ENCODE assay signal across 18 mouse cellular contexts in the genomic region with DNA sequence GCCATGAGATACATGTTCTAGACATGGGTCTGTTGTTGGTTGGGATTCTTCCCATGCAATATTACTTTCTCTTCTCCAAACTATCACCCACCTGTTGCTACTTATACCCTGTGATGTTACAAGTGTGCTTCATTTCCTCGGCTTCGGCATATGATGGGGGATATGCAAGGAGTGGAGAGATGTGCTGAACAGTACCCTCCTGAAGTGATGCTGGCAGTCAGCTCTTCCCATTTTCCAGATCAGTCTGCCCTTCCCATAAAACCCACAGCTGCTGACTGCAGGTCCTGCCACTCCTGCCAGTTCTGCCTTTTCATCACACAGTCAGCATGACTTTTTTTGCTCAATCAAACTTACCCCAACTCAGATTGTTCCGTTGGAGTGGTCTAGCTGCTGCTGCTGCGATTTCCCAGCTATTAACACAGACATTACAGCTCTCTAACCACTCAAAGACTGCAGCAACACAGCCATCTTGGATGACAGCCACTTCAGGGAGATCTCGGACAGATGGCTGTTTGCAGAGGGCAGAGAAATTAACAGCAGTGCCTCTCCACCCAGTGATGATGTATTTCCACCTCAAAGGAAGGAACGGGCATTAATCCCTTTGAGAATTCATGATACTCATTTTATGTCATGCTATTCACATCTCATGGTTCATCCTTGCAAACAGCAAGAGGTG.
DNase-seq lines count a peak whose midpoint lies in the region; ATAC-seq lines count a peak whose summit lies in the region.
"Had no signal": no experiment of that assay in that cellular context is flagged by ENCODE, and none has a peak within 500 bp of the region (broad histone marks: within the 10 kb centered on the region; RNA-seq: fewer than 3 reads in every experiment).

No protein-coding gene starts in this region.

- no peak for DNase-seq in forebrain, embryonic 11.5 days (ENCODE audit: low spot score)
- peak; percentile 36 for DNase-seq in layer of hippocampus, adult 9-11 months
- no peak for DNase-seq in layer of hippocampus, adult 11-12 months (ENCODE audit: low spot score)
- peak; percentile 73 for DNase-seq in cerebellum, adult 9-10 months
- no peak for DNase-seq in lung, postnatal 25 days (ENCODE audit: low spot score)
- DNase-seq in right cerebral cortex, postnatal 4 days = no peak
- DNase-seq: heart, postnatal 4 days; kidney, adult 18-20 months; kidney, postnatal 14 days; lung, adult 18-20 months; thymus, postnatal 25 days had no signal

- no peak overlapping the region for H3K9ac ChIP-seq in forebrain, embryonic 13.5 days
- H3K9ac ChIP-seq in forebrain, embryonic 11.5 days (ENCODE audit: low read length) = no peak overlapping the region
- H3K9ac ChIP-seq in hindbrain, embryonic 16.5 days (ENCODE audit: low read depth, low read length) = no peak overlapping the region

- no peaks in the 10 kb centered on the region for H3K4me1 ChIP-seq in forebrain, embryonic 13.5 days
- no peaks in the 10 kb centered on the region for H3K4me1 ChIP-seq in forebrain, embryonic 11.5 days (replicated peaks; ENCODE audit: control insufficient read depth, insufficient read depth, low read length)
- no peaks in the 10 kb centered on the region for H3K4me1 ChIP-seq in hindbrain, embryonic 16.5 days (ENCODE audit: control insufficient read depth, insufficient read depth, low read depth, low read length)

- ATAC-seq in forebrain, embryonic 13.5 days = peak; percentile 50; the same call in 1 of the 2 replicates
- ATAC-seq in forebrain, embryonic 11.5 days (replicated peaks; ENCODE audit: low FRiP score) = no peak
- ATAC-seq in hindbrain, embryonic 16.5 days = peak; percentile 85
- ATAC-seq: CD4-positive, CD25-positive, alpha-beta regulatory T cell, adult 4 months had no signal

- H3K27me3 ChIP-seq in forebrain, embryonic 13.5 days = no peaks in the 10 kb centered on the region
- no peaks in the 10 kb centered on the region for H3K27me3 ChIP-seq in forebrain, embryonic 11.5 days (ENCODE audit: control insufficient read depth, insufficient read depth, low read length)
- no peaks in the 10 kb centered on the region for H3K27me3 ChIP-seq in hindbrain, embryonic 16.5 days (replicated peaks; ENCODE audit: control insufficient read depth, insufficient read depth, low read length)

- H3K9me3 ChIP-seq in forebrain, embryonic 13.5 days (replicated peaks) = no peaks in the 10 kb centered on the region
- H3K9me3 ChIP-seq in forebrain, embryonic 11.5 days (ENCODE audit: control insufficient read depth, low read length) = no peaks in the 10 kb centered on the region
- H3K9me3 ChIP-seq in hindbrain, embryonic 16.5 days (ENCODE audit: control insufficient read depth, low read length) = no peaks in the 10 kb centered on the region
- H3K9me3 ChIP-seq: G1E had no signal

- WGBS in forebrain, embryonic 13.5 days = 73% methylated on average over 6 of the region's 6 CpGs
- WGBS in forebrain, embryonic 11.5 days = 86% methylated on average over 6 of the region's 6 CpGs
- 62% methylated on average over 6 of the region's 6 CpGs for WGBS in hindbrain, embryonic 16.5 days

- H3K36me3 ChIP-seq in forebrain, embryonic 13.5 days (ENCODE audit: poor library complexity, severe bottlenecking) = no peaks in the 10 kb centered on the region
- no peaks in the 10 kb centered on the region for H3K36me3 ChIP-seq in forebrain, embryonic 11.5 days (ENCODE audit: control insufficient read depth, insufficient read depth, low read length)
- no peaks in the 10 kb centered on the region for H3K36me3 ChIP-seq in hindbrain, embryonic 16.5 days (ENCODE audit: control insufficient read depth, insufficient read depth, low read length)
- H3K36me3 ChIP-seq: G1E had no signal

- H3K27ac ChIP-seq in forebrain, embryonic 13.5 days = no peak overlapping the region
- H3K27ac ChIP-seq in forebrain, embryonic 11.5 days (ENCODE audit: low read depth, low read length) = no peak overlapping the region
- no peak overlapping the region for H3K27ac ChIP-seq in hindbrain, embryonic 16.5 days (ENCODE audit: low read depth, low read length)
- H3K27ac ChIP-seq: macrophage had no signal

- H3K4me2 ChIP-seq in forebrain, embryonic 13.5 days = no peak overlapping the region
- no peak overlapping the region for H3K4me2 ChIP-seq in forebrain, embryonic 11.5 days (ENCODE audit: low read depth, low read length, severe bottlenecking)
- H3K4me2 ChIP-seq in hindbrain, embryonic 16.5 days (ENCODE audit: low read length) = no peak overlapping the region
- H3K4me2 ChIP-seq: midbrain, embryonic 11.5 days had no signal

- no peak overlapping the region for H3K4me3 ChIP-seq in forebrain, embryonic 13.5 days
- H3K4me3 ChIP-seq in forebrain, embryonic 11.5 days (ENCODE audit: low read depth, low read length) = no peak overlapping the region
- no peak overlapping the region for H3K4me3 ChIP-seq in hindbrain, embryonic 16.5 days (ENCODE audit: low read length)
- H3K4me3 ChIP-seq: erythroblast, embryonic 14.5 days had no signal

Comparison
In these comparisons a context has a peak if more than half of its experiments do, and no peak if none do; other contexts are left out.
1. DNase-seq: peak in layer of hippocampus, adult 9-11 months (single experiment) and cerebellum, adult 9-10 months (single experiment); none in forebrain, embryonic 11.5 days (single experiment), layer of hippocampus, adult 11-12 months (single experiment), lung, postnatal 25 days (single experiment) and right cerebral cortex, postnatal 4 days (single experiment).